Mouse (Mus musculus) liver, embryonic 14.5 days (tissue): ENCODE data around the gene Timeless. TPM values are rescaled to one million over a fixed set of nuclear protein-coding genes. Genes with fewer than 3 reads are reported as not detected.

Source experiments
- ATAC-seq: fragments of 200-750 bp; cut with Nextera tagmentation; 2 replicates; pipeline ENCODE4 v1.8.0; 2017; ENCODE audit warnings: moderate number of reproducible peaks, mild to moderate bottlenecking, moderate library complexity; ENCODE audit not compliant: insufficient read depth
- DNase-seq, 3 experiments: peaks; one replicate each; pipeline ENCODE4 v3.0.0-alpha.2; 2012 to 2013; ENCODE audit warnings: low read depth in 3 of 3, low spot score in 3 of 3
- H3K27ac ChIP-seq: fragments of 300-500 bp; sonication (generic); 2 replicates; pipeline ENCODE4 v1.5.1; 2014; ENCODE audit warnings: moderate library complexity, mild to moderate bottlenecking, control low read depth, inconsistent platforms
- H3K27me3 ChIP-seq: fragments of 300-500 bp; sonication (generic); 2 replicates; pipeline ENCODE4 v1.6.1; 2014; ENCODE audit warnings: mild to moderate bottlenecking, low read length, moderate library complexity; ENCODE audit not compliant: control insufficient read depth, insufficient read depth
- H3K36me3 ChIP-seq: fragments of 300-500 bp; sonication (generic); replicated peaks from 2 replicates; pipeline ENCODE4 v1.6.1; 2014; ENCODE audit warnings: low read depth; ENCODE audit not compliant: control insufficient read depth, insufficient read depth
- H3K4me1 ChIP-seq, 2 experiments: fragments of 200-500 bp in 1 of 2; fragments of 300-500 bp in 1 of 2; sonication (generic) in 1 of 2; replicated peaks; 2 replicates each; pipeline ENCODE4 v1.6.1; 2012 to 2014; ENCODE audit warnings: antibody characterized with exemption in 1 of 2, inconsistent platforms in 1 of 2, low read length in 1 of 2; ENCODE audit not compliant: control insufficient read depth in 2 of 2, insufficient read depth in 2 of 2
- H3K4me2 ChIP-seq: fragments of 300-500 bp; sonication (generic); 2 replicates; pipeline ENCODE4 v1.6.1; 2014; ENCODE audit warnings: low read depth, mild to moderate bottlenecking, control low read depth, moderate library complexity
- H3K4me3 ChIP-seq, 2 experiments: fragments of 200-500 bp in 1 of 2; fragments of 300-500 bp in 1 of 2; sonication (generic) in 1 of 2; 2 replicates each; pipeline ENCODE4 v1.5.1; 2012 to 2014; ENCODE audit warnings: low read depth in 2 of 2, low read length in 2 of 2, mild to moderate bottlenecking in 2 of 2, control low read depth in 1 of 2, inconsistent platforms in 1 of 2, moderate library complexity in 1 of 2; ENCODE audit not compliant: insufficient read depth in 1 of 2
- H3K9ac ChIP-seq: fragments of 300-500 bp; sonication (generic); replicated peaks from 2 replicates; pipeline ENCODE4 v1.6.1; 2014; ENCODE audit warnings: mild to moderate bottlenecking, control low read depth, moderate library complexity
- H3K9me3 ChIP-seq: fragments of 300-500 bp; sonication (generic); 2 replicates; pipeline ENCODE4 v1.6.1; 2016; ENCODE audit warnings: low read length, mixed read lengths; ENCODE audit not compliant: control insufficient read depth
- CTCF ChIP-seq: IDR thresholded peaks from 2 replicates; pipeline ENCODE4 v1.5.1; 2016; ENCODE audit warnings: antibody characterized with exemption, low read depth, control low read depth
- EP300 ChIP-seq: IDR thresholded peaks from 2 replicates; pipeline ENCODE4 v1.6.1; 2016; ENCODE audit warnings: antibody characterized with exemption, low read depth
- WGBS: fragments of 180-500 bp; shearing (Covaris S2); extraction: QIAGEN DNeasy Blood & Tissue Kit; methylation state at CpG from one replicate; pipeline ENCODE4 v1.1.7; 2014; ENCODE audit not compliant: insufficient replicate concordance; 5-methylcytosine and 5-hydroxymethylcytosine counted together
- polyA plus RNA-seq, 2 experiments: library from polyadenylated mRNA; depleted of rRNA in 1 of 2; stranded (reverse) in 1 of 2; unstranded in 1 of 2; fragments of >200 nt; fragmentation: Nextera tagmentation in 1 of 2; extraction: Ambion mirVana in 1 of 2; gene quantifications; 2 replicates each; pipeline versions ENCODE4 v1.2.1 to v1.2.3; 2012 to 2014

Timeless gene
- polyA plus RNA-seq, 2 experiments: 12.9 to 23.4 TPM

- H3K9ac ChIP-seq: no peak overlapping the region
- no peak overlapping the region for H3K4me3 ChIP-seq
- DNase-seq (no peak), ATAC-seq (no peak)
- TF ChIP-seq EP300 (no peak), CTCF (no peak)
- no peaks in the 10 kb centered on the region for H3K27me3 ChIP-seq
- 74% methylated on average over 9 of the region's 9 CpGs for WGBS
- no peak overlapping the region for H3K27ac ChIP-seq
- H3K4me1 ChIP-seq: peaks cover 2 to 7% of the 10 kb centered on the region in 2 experiments
- H3K36me3 ChIP-seq: no peaks in the 10 kb centered on the region
- H3K4me2 ChIP-seq: no peak overlapping the region
- H3K9me3 ChIP-seq: no peaks in the 10 kb centered on the region
Measured at GRCm38 (mm10) chr10:128227592-128227991, 4.3 kb upstream of the Timeless start.

- no peak for ATAC-seq
- H3K4me1 ChIP-seq: peaks cover 2 to 9% of the 10 kb centered on the region in 2 experiments
- no peak for DNase-seq
- H3K9ac ChIP-seq: no peak overlapping the region
- H3K27me3 ChIP-seq: no peaks in the 10 kb centered on the region
- TF ChIP-seq EP300: peak; percentile 33; the same call in 1 of the 2 replicates
- no peak for TF ChIP-seq CTCF
- no peak overlapping the region for H3K27ac ChIP-seq
- no peaks in the 10 kb centered on the region for H3K36me3 ChIP-seq
- H3K4me3 ChIP-seq: no peak overlapping the region
- H3K4me2 ChIP-seq: no peak overlapping the region
- 71% methylated on average over 8 of the region's 8 CpGs for WGBS
- H3K9me3 ChIP-seq: no peaks in the 10 kb centered on the region
Measured at GRCm38 (mm10) chr10:128228009-128228408, 3.9 kb upstream of the Timeless start.

GRCm38 (mm10) chr10:128230582-128230981 lies 1.3 kb upstream of the Timeless start:
- 0 out of 4 replicates have a peak overlapping the region, but pooled peaks of 1 of the 2 experiments have one; percentile 100 for H3K4me3 ChIP-seq
- H3K9me3 ChIP-seq: no peaks in the 10 kb centered on the region
- no peaks in the 10 kb centered on the region for H3K27me3 ChIP-seq
- H3K27ac ChIP-seq: no peak overlapping the region; the same call in 1 of the 2 replicates
- ATAC-seq (no peak), DNase-seq (no peak)
- no peak overlapping the region; the same call in 1 of the 2 replicates for H3K9ac ChIP-seq
- H3K4me1 ChIP-seq: peaks cover 4 to 15% of the 10 kb centered on the region in 2 experiments
- peak overlapping the region; percentile 98 for H3K4me2 ChIP-seq
- no peak for TF ChIP-seq CTCF
- TF ChIP-seq EP300: no peak
- 68% methylated on average over 12 of the region's 12 CpGs for WGBS
- peaks cover 3% of the 10 kb centered on the region for H3K36me3 ChIP-seq

- Histone ChIP-seq H3K4me3 (peak overlapping the region; percentile 92 to 100), H3K9ac (peak overlapping the region; percentile 98), H3K36me3 (peaks cover 3% of the 10 kb centered on the region), H3K27ac (peak overlapping the region; percentile 94), H3K27me3 (no peaks in the 10 kb centered on the region), H3K9me3 (no peaks in the 10 kb centered on the region), H3K4me2 (peak overlapping the region; percentile 98), H3K4me1 (peaks cover 4 to 18% of the 10 kb centered on the region in 2 experiments)
- DNase-seq (no peak), ATAC-seq (no peak)
- TF ChIP-seq CTCF: no peak
- no peak for TF ChIP-seq EP300
- WGBS: 8% methylated on average over 5 of the region's 5 CpGs
Measured at GRCm38 (mm10) chr10:128231146-128231545, 719 bp upstream of the Timeless start.

GRCm38 (mm10) chr10:128232420-128232985 lies 638 bp downstream of the Timeless start:
- WGBS: under 1% methylated on average over 14 of the region's 14 CpGs
- H3K27ac ChIP-seq: peak overlapping the region; percentile 94
- peak; percentile 89 for TF ChIP-seq CTCF
- no peak for TF ChIP-seq EP300
- peaks cover 4 to 18% of the 10 kb centered on the region in 2 experiments for H3K4me1 ChIP-seq
- no peaks in the 10 kb centered on the region for H3K27me3 ChIP-seq
- no peaks in the 10 kb centered on the region for H3K9me3 ChIP-seq
- H3K4me3 ChIP-seq: peak overlapping the region; percentile 92 to 100
- H3K36me3 ChIP-seq: peaks cover 3% of the 10 kb centered on the region
- peak overlapping the region; percentile 98 for H3K9ac ChIP-seq
- DNase-seq: peak; percentile 81 to 82 (median 82)
- peak overlapping the region; percentile 98 for H3K4me2 ChIP-seq
- ATAC-seq: peak; percentile 58
